Mouse (Mus musculus): Measurements from ENCODE around the gene Rab7. TPM values are rescaled to one million over a fixed set of nuclear protein-coding genes. Genes with fewer than 3 reads are reported as not detected.

Gene Rab7
- total RNA-seq (2021): 100 to 1,000 TPM; 295 to 343 TPM
- long read RNA-seq, experiment 1, transcript Rab7-205 (6 exons, 2,159 nt): major isoform, 243 of 259 reads
- long read RNA-seq, experiment 1, partial matches to known transcripts: 7 of 259 reads
- long read RNA-seq, experiment 1, other reads (novel, unspliced or antisense): 8 of 259 reads
- long read RNA-seq, experiment 2, transcript Rab7-205 (6 exons, 2,159 nt): major isoform, 466 of 508 reads
- long read RNA-seq, experiment 2, partial matches to known transcripts: 23 of 508 reads
- long read RNA-seq, experiment 2, other reads (novel, unspliced or antisense): 17 of 508 reads

GRCm38 (mm10) chr6:88044577-88045405 is at the start of gene Rab7:
Rab7 (minus strand) TSS chr6:88045270.
- DNase-seq (ENCODE audit: low spot score in 2 of 2): peak; percentile 91 to 93

- DNase-seq (ENCODE audit: low spot score in 2 of 2): no peak
These were observed 43.9 kb upstream of the Rab7 start for GRCm38 (mm10) chr6:88088971-88089370.

- DNase-seq (ENCODE audit: low spot score in 2 of 2): peak; percentile 97 to 98
These were observed 39.4 kb upstream of the Rab7 start, which contains the start of gene Rpn1 for GRCm38 (mm10) chr6:88084278-88085151. Rpn1 (plus strand) TSS chr6:88084482.

GRCm38 (mm10) chr6:88083672-88084071 is 38.6 kb upstream of the Rab7 start:
- no peak for DNase-seq (ENCODE audit: low spot score in 2 of 2)

- no peak for DNase-seq (ENCODE audit: low spot score in 2 of 2)
These were observed 38.0 kb upstream of the Rab7 start for GRCm38 (mm10) chr6:88083095-88083494.

- no peak for DNase-seq (ENCODE audit: low spot score in 2 of 2)
These were observed 31.0 kb upstream of the Rab7 start for GRCm38 (mm10) chr6:88075960-88076517.

GRCm38 (mm10) chr6:88074752-88075554 is 29.9 kb upstream of the Rab7 start:
- peak; percentile 91 to 92 for DNase-seq (ENCODE audit: low spot score in 2 of 2)

- no peak for DNase-seq (ENCODE audit: low spot score in 2 of 2)
These were observed 26.1 kb upstream of the Rab7 start for GRCm38 (mm10) chr6:88071216-88071615.

GRCm38 (mm10) chr6:88070468-88070867 is 25.4 kb upstream of the Rab7 start:
- DNase-seq (ENCODE audit: low spot score in 2 of 2): no peak

- no peak for DNase-seq (ENCODE audit: low spot score in 2 of 2)
These were observed 23.7 kb upstream of the Rab7 start for GRCm38 (mm10) chr6:88068739-88069138.

GRCm38 (mm10) chr6:88067722-88068121 is 22.7 kb upstream of the Rab7 start:
- DNase-seq (ENCODE audit: low spot score in 2 of 2): no peak

GRCm38 (mm10) chr6:88065968-88066367 is 20.9 kb upstream of the Rab7 start:
- DNase-seq (ENCODE audit: low spot score in 2 of 2): no peak

GRCm38 (mm10) chr6:88065116-88065515 is 20.0 kb upstream of the Rab7 start:
- DNase-seq (ENCODE audit: low spot score in 2 of 2): peak in 1 of 2 experiments; percentile 44

GRCm38 (mm10) chr6:88064072-88064642 is 19.1 kb upstream of the Rab7 start:
- DNase-seq (ENCODE audit: low spot score in 2 of 2): no peak

GRCm38 (mm10) chr6:88062398-88062797 is 17.3 kb upstream of the Rab7 start:
- DNase-seq (ENCODE audit: low spot score in 2 of 2): no peak

- DNase-seq (ENCODE audit: low spot score in 2 of 2): no peak
These were observed 16.3 kb upstream of the Rab7 start for GRCm38 (mm10) chr6:88061406-88061805.

GRCm38 (mm10) chr6:88060602-88061001 is 15.5 kb upstream of the Rab7 start:
- DNase-seq (ENCODE audit: low spot score in 2 of 2): no peak

GRCm38 (mm10) chr6:88059903-88060302 is 14.8 kb upstream of the Rab7 start:
- DNase-seq (ENCODE audit: low spot score in 2 of 2): no peak

- DNase-seq (ENCODE audit: low spot score in 2 of 2): no peak
These were observed 11.8 kb upstream of the Rab7 start for GRCm38 (mm10) chr6:88056866-88057265.

GRCm38 (mm10) chr6:88055663-88056062 is 10.6 kb upstream of the Rab7 start:
- DNase-seq (ENCODE audit: low spot score in 2 of 2): no peak

Data from adrenal gland, adult 18-20 months (tissue).